Mouse (Mus musculus) G1E-ER4 (cell line): ENCODE measurements at regions not wholly inside any gene's neighbourhood (a gene's known extent, or its start where the extent isn't known, plus 50 kb on each side); places are given as distances from the start of the nearest gene placed in this dataset.

Experiments
- GATA1 ChIP-seq: IDR thresholded peaks from one replicate; pipeline ENCODE4 v1.8.0; 2012; ENCODE audit warnings: low read length, inconsistent platforms

GRCm38 (mm10) chr2:84042793-84043192 is 52.4 kb downstream of the Gm13691 start:
- no peak for TF ChIP-seq GATA1

- TF ChIP-seq GATA1, result no peak
These were observed 58.2 kb downstream of the Gm13691 start for GRCm38 (mm10) chr2:84048398-84049140.

- TF ChIP-seq GATA1, result peak; percentile 36
These were observed 61.6 kb downstream of the Gm13691 start for GRCm38 (mm10) chr2:84051883-84052331.

- no peak for TF ChIP-seq GATA1
These were observed 68.9 kb downstream of the Gm13691 start for GRCm38 (mm10) chr2:84059246-84059645.

DNA sequence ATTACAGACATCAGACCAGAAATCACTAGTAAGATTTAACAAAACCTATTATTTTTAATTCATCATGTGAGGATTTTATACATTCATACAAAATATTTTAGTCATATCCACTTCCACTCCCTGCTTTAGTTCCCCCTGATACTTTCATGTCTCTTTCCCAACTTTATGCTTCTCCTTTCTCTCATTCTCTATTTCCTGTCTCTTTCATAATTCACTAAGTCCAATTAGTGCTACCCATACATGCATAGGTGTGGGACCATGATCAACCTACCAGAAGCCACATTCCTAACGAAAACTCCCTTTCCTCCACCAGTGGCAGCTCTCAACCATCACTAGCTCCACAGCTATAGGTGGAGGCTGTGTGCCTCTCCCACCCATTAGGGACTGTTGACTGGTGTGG is 70.9 kb downstream of the Gm13691 start:
- TF ChIP-seq GATA1, result no peak

DNA sequence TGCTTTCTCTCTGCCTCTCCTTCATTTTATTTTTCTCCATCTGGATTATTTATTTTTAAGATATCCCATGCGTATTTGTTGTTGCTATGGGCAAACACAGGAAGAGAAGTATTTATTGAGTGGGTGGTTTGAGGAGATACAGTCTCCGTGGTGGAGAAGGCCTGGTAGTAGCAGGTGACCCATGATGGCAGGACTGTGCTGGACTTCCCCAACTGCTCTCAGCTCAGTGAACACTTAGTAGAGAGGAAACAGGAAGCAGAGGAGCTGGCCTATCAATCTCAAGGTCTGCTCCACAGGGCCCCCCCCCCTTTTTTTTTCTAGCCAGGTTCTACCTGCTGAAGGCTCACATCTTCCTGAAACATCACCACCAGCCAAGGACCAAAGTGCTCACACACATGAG is 74.0 kb downstream of the Gm13691 start:
- no peak for TF ChIP-seq GATA1

DNA sequence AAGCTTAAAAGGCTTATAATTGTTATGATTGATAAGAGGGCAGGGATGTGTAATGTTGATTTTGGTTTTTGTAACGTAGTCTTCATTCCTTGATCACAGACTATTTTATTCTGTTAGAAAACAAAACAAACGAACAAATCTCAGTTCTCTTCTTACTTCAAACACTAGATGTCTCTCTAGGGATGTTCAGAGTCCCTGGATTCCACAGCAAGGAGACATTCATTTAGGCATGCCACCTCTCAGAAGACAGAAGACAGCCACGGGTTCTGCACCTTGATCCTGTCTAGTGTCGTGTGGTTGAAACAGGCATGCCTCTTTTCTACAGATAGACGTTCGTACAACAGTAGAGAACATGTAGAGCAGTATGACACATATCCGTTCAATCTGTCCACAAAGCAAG is 74.7 kb downstream of the Gm13691 start:
- TF ChIP-seq GATA1, result no peak

GRCm38 (mm10) chr2:84065749-84066148 is 75.4 kb downstream of the Gm13691 start:
- TF ChIP-seq GATA1, result no peak

GRCm38 (mm10) chr2:84066151-84066693 is 75.9 kb downstream of the Gm13691 start:
- TF ChIP-seq GATA1, result no peak

DNA sequence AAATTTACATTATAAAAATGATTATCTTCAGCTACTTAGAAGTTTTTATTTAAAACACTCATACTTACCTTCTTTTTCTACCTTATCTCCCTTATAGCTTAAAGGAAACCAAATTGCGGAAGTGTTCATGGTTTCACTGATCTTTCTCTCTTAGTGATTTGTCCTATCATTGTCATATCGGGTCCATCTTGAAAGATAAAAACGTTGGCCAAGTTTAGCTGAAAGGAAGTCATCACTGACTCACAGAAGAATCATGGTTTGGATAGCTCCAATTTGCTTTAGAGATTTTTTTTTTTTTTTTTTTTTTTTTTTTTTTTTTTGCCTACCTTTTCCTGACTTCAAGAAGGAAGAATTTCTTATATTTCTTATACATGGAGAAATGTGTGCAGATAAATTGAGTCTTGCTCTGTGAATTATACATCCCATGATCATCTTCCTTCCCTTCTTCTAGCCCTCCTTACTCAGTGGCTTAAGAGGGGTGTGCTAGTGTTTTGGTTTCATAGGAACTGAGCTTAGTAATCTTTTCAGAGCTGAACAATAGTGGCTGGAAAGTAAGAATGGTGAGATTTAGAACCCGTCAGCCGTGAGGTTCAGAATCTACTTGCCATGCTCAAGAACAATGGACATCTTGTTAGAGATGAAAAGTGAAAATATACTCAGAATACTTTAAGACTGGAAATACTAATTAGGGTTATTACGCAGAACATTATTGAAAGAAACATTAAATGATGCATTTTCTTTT is 76.6 kb downstream of the Gm13691 start:
- peak; percentile 69 for TF ChIP-seq GATA1

DNA sequence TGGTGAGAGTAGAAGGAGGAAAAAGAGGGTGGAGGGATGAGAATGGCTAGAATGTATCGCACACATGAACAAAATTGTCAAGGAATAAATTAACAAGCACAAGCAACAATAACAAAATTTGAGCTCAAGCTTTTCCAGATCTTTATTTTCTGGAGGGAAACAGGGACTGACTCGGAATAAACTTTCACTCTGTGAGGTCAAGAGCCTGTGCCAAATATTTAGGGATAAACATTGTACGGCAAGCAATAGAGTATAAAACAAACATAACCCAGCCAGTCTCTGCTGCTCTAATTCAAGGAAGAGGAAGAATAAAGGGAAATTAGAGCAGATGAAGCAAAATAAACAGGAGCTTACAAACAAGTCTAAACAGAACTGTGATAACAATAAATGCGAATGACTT is 78.3 kb downstream of the Gm13691 start:
- TF ChIP-seq GATA1, result no peak

DNA sequence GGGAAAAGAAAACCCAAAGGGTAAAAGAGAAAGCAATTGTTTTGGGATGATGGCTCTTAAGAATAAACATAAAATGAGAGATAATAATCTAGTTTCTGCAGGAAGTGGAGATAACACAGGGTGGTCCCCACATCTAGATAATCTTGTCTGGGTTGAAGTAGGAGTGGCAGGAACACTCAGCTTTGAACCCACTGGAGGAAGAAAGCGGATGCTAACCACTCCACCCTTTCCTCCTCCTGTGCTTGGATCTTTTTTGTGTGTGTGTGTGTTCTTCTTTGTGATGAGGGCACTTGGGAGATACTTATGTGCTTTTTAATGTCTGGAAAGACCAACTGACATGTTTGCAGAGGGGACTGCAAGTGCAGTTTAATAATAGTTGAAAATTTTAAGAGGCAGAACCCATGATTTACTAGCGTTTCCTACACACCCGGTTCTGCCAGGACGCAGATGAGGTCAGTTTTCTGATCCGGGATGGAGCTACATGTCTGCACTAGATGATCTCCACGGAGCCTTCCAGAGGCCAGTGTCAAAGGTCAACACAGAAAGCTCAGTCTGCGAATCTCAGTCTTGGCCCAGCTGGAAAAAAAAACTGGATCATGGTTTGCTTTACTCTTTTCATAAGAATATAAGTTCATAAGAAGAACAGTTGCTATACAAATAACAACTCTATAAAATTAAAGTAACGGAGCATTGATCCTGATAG is 82.7 kb downstream of the Gm13691 start:
- no peak for TF ChIP-seq GATA1

DNA sequence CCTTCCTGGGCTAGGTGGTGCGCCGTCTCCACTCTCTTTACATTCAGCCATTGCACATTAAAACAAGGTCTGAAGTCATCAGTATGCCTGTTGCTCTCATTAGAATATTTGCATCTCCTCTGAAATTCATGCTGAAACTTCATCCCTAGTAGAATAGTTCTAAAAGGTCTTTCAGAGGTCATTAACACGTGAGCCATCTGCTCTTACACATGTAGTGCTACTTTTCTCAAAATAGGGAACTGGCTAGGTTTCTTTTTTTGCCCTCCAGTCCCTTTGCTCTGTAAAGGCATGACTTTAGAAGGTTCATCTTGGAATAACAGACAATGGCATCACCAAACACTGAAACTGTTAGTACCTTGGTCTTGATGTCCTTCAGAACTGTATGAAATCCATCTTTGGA is 85.6 kb downstream of the Gm13691 start:
- TF ChIP-seq GATA1, result no peak

- peak; percentile 15 for TF ChIP-seq GATA1
These were observed 88.9 kb downstream of the Gm13691 start for GRCm38 (mm10) chr2:84079284-84079683.

- TF ChIP-seq GATA1, result no peak
These were observed 89.9 kb downstream of the Gm13691 start for GRCm38 (mm10) chr2:84080228-84080627.

GRCm38 (mm10) chr2:84094751-84095150 is 104.4 kb downstream of the Gm13691 start:
- no peak for TF ChIP-seq GATA1
